Mouse (Mus musculus): ENCODE results near the gene Dnah7c. TPM values are rescaled to one million over a fixed set of nuclear protein-coding genes. Genes with fewer than 3 reads are reported as not detected.
"Not testable (repeated sequence)": the region's sequence is repeated elsewhere in the genome, so short reads cannot be mapped to it uniquely, and the experiment has no call there.

Dnah7c gene
- polyA plus RNA-seq (2016; fragmentation: Nextera tagmentation; extraction: Ambion mirVana), result 0.09 and 0.11 TPM in 2 replicates

GRCm38 (mm10) chr1:46425137-46425925 is at the start of gene Dnah7c:
Dnah7c (plus strand) TSS chr1:46425592.
- Histone ChIP-seq H3K9ac (peak within 1 kb of the TSS; percentile 35; the same call in 1 of the 2 replicates), H3K36me3 (no peaks in the 10 kb centered on the region), H3K9me3 (no peaks in the 10 kb centered on the region), H3K27ac (no peak within 1 kb of the TSS), H3K4me1 (no peaks in the 10 kb centered on the region), H3K4me2 (replicated peaks) (peak within 1 kb of the TSS; percentile 88), H3K4me3 (peak within 1 kb of the TSS; percentile 48), H3K27me3 (replicated peaks) (no peaks in the 10 kb centered on the region)
- peak; percentile 82 for ATAC-seq (ENCODE audit: low FRiP score, low read depth)
- WGBS, result 10% methylated on average over 30 of the region's 30 CpGs

- H3K4me2 ChIP-seq (replicated peaks); H3K9ac ChIP-seq; H3K4me1 ChIP-seq; H3K27ac ChIP-seq; H3K4me3 ChIP-seq; H3K9me3 ChIP-seq; H3K36me3 ChIP-seq; H3K27me3 ChIP-seq (replicated peaks); ATAC-seq (ENCODE audit: low FRiP score, low read depth): not testable (repeated sequence)
- 90% methylated on average over 3 of the region's 3 CpGs for WGBS
Observed at GRCm38 (mm10) chr1:46380641-46381040, 44.8 kb upstream of the Dnah7c start.

- not testable (repeated sequence) for H3K27ac ChIP-seq; H3K4me1 ChIP-seq; H3K9ac ChIP-seq; H3K27me3 ChIP-seq (replicated peaks); H3K36me3 ChIP-seq; H3K4me2 ChIP-seq (replicated peaks); H3K9me3 ChIP-seq; H3K4me3 ChIP-seq
- 37% methylated on average over 3 of the region's 4 CpGs for WGBS
- ATAC-seq (ENCODE audit: low FRiP score, low read depth), result peak; percentile 84
Observed at GRCm38 (mm10) chr1:46394681-46395297, 30.6 kb upstream of the Dnah7c start.

GRCm38 (mm10) chr1:46408324-46409115 is 16.9 kb upstream of the Dnah7c start:
- H3K4me2 ChIP-seq (replicated peaks), result no peak overlapping the region
- no peaks in the 10 kb centered on the region for H3K27me3 ChIP-seq (replicated peaks)
- H3K4me1 ChIP-seq, result no peaks in the 10 kb centered on the region
- ATAC-seq (ENCODE audit: low FRiP score, low read depth), result no peak
- no peaks in the 10 kb centered on the region; the same call in 1 of the 2 replicates for H3K36me3 ChIP-seq
- H3K4me3 ChIP-seq, result no peak overlapping the region
- H3K27ac ChIP-seq, result no peak overlapping the region
- 85% methylated on average over 6 of the region's 6 CpGs for WGBS
- H3K9me3 ChIP-seq, result no peaks in the 10 kb centered on the region
- no peak overlapping the region for H3K9ac ChIP-seq

- H3K9me3 ChIP-seq; H3K27ac ChIP-seq; H3K9ac ChIP-seq; ATAC-seq (ENCODE audit: low FRiP score, low read depth); H3K4me2 ChIP-seq (replicated peaks); H3K4me3 ChIP-seq; H3K36me3 ChIP-seq; H3K27me3 ChIP-seq (replicated peaks); H3K4me1 ChIP-seq: not testable (repeated sequence)
- 86% methylated on average over 7 of the region's 7 CpGs for WGBS
Observed at GRCm38 (mm10) chr1:46414798-46415197, 10.6 kb upstream of the Dnah7c start.

- H3K4me2 ChIP-seq (replicated peaks); H3K27ac ChIP-seq; H3K4me3 ChIP-seq; H3K4me1 ChIP-seq; ATAC-seq (ENCODE audit: low FRiP score, low read depth); H3K9ac ChIP-seq; H3K9me3 ChIP-seq; H3K36me3 ChIP-seq; H3K27me3 ChIP-seq (replicated peaks): not testable (repeated sequence)
- WGBS, result 30% methylated on average over 3 of the region's 3 CpGs
Observed at GRCm38 (mm10) chr1:46416946-46417345, 8.4 kb upstream of the Dnah7c start.

GRCm38 (mm10) chr1:46418966-46419365 is 6.4 kb upstream of the Dnah7c start:
- not testable (repeated sequence) for H3K36me3 ChIP-seq; H3K9me3 ChIP-seq; H3K27ac ChIP-seq; H3K4me3 ChIP-seq; H3K4me2 ChIP-seq (replicated peaks); H3K27me3 ChIP-seq (replicated peaks); H3K4me1 ChIP-seq; H3K9ac ChIP-seq
- 63% methylated on average over 4 of the region's 4 CpGs for WGBS
- ATAC-seq (ENCODE audit: low FRiP score, low read depth), result peak; percentile 69

GRCm38 (mm10) chr1:46428401-46428800 is 3.0 kb downstream of the Dnah7c start:
- 87% methylated on average over 2 of the region's 2 CpGs for WGBS

GRCm38 (mm10) chr1:46514671-46515070 is 89.3 kb downstream of the Dnah7c start:
- H3K36me3 ChIP-seq; H3K4me1 ChIP-seq; H3K4me2 ChIP-seq (replicated peaks); ATAC-seq (ENCODE audit: low FRiP score, low read depth); H3K9me3 ChIP-seq; H3K9ac ChIP-seq; H3K4me3 ChIP-seq; H3K27me3 ChIP-seq (replicated peaks); H3K27ac ChIP-seq: not testable (repeated sequence)
- WGBS, result 77% methylated on average over 1 of the region's 1 CpGs

More at GRCm38 (mm10) chr1:46428401-46428800, 3.0 kb downstream of the Dnah7c start:
- Histone ChIP-seq H3K4me3 (no peak overlapping the region), H3K36me3 (no peaks in the 10 kb centered on the region), H3K4me2 (replicated peaks) (no peak overlapping the region), H3K9me3 (no peaks in the 10 kb centered on the region), H3K27me3 (replicated peaks) (no peaks in the 10 kb centered on the region), H3K27ac (no peak overlapping the region), H3K9ac (no peak overlapping the region), H3K4me1 (no peaks in the 10 kb centered on the region)
- no peak for ATAC-seq (ENCODE audit: low FRiP score, low read depth)

- no peak overlapping the region for H3K9ac ChIP-seq
- no peak overlapping the region for H3K4me2 ChIP-seq (replicated peaks)
- H3K27me3 ChIP-seq (replicated peaks), result no peaks in the 10 kb centered on the region
- no peak for ATAC-seq (ENCODE audit: low FRiP score, low read depth)
- H3K27ac ChIP-seq, result no peak overlapping the region
- H3K9me3 ChIP-seq, result no peaks in the 10 kb centered on the region
- H3K36me3 ChIP-seq, result no peaks in the 10 kb centered on the region
- no peak overlapping the region for H3K4me3 ChIP-seq
- no peaks in the 10 kb centered on the region for H3K4me1 ChIP-seq
Observed at GRCm38 (mm10) chr1:46521032-46521431, 95.6 kb downstream of the Dnah7c start.

- not testable (repeated sequence) for H3K27me3 ChIP-seq (replicated peaks); H3K9ac ChIP-seq; H3K4me3 ChIP-seq; H3K27ac ChIP-seq; ATAC-seq (ENCODE audit: low FRiP score, low read depth); H3K36me3 ChIP-seq; H3K4me1 ChIP-seq; H3K4me2 ChIP-seq (replicated peaks); H3K9me3 ChIP-seq
- WGBS, result 56% methylated on average over 3 of the region's 3 CpGs
Observed at GRCm38 (mm10) chr1:46526537-46526936, 101.1 kb downstream of the Dnah7c start.

- no peaks in the 10 kb centered on the region for H3K9me3 ChIP-seq
- no peak overlapping the region for H3K27ac ChIP-seq
- WGBS, result 27% methylated on average over 2 of the region's 2 CpGs
Observed at GRCm38 (mm10) chr1:46544812-46545421, 119.5 kb downstream of the Dnah7c start.

More at GRCm38 (mm10) chr1:46544812-46545421, 119.5 kb downstream of the Dnah7c start:
- Histone ChIP-seq H3K4me2 (replicated peaks) (no peak overlapping the region), H3K4me3 (no peak overlapping the region), H3K9ac (no peak overlapping the region), H3K4me1 (no peaks in the 10 kb centered on the region), H3K36me3 (no peaks in the 10 kb centered on the region), H3K27me3 (replicated peaks) (no peaks in the 10 kb centered on the region)
- peak; percentile 89 for ATAC-seq (ENCODE audit: low FRiP score, low read depth)
